Mouse (Mus musculus) limb, embryonic 10.5 days (tissue): ENCODE data around the gene Kat7. TPM values are rescaled to one million over a fixed set of nuclear protein-coding genes. Genes with fewer than 3 reads are reported as not detected.
A peak's percentile ranks its signal among the peaks of the same experiment; 100 is the strongest.

Experiments used
- DNase-seq: peaks from one replicate; pipeline ENCODE4 v3.0.0-alpha.2; 2017; ENCODE audit warnings: low spot score
- H3K27ac ChIP-seq: fragments of 300-500 bp; sonication (generic); 2 replicates; pipeline ENCODE4 v1.5.1; 2016; ENCODE audit warnings: mild to moderate bottlenecking
- H3K27me3 ChIP-seq: fragments of 300-500 bp; sonication (generic); 2 replicates; pipeline ENCODE4 v1.6.1; 2016; ENCODE audit warnings: low read depth, mild to moderate bottlenecking; ENCODE audit not compliant: poor library complexity, severe bottlenecking
- H3K36me3 ChIP-seq: fragments of 300-500 bp; sonication (generic); 2 replicates; pipeline ENCODE4 v1.6.1; 2016; ENCODE audit warnings: mild to moderate bottlenecking, moderate library complexity
- H3K4me1 ChIP-seq: fragments of 300-500 bp; sonication (generic); 2 replicates; pipeline ENCODE4 v1.6.1; 2016
- H3K4me3 ChIP-seq: fragments of 300-500 bp; sonication (generic); 2 replicates; pipeline ENCODE4 v1.5.1; 2016; ENCODE audit warnings: mild to moderate bottlenecking, moderate library complexity
- H3K9me3 ChIP-seq: fragments of 300-500 bp; sonication (generic); replicated peaks from 2 replicates; pipeline ENCODE4 v1.6.1; 2016; ENCODE audit warnings: mild to moderate bottlenecking
- WGBS: fragments of 180-500 bp; shearing (Covaris S2); methylation state at CpG from one replicate; pipeline ENCODE4 v1.1.7; 2016; 5-methylcytosine and 5-hydroxymethylcytosine counted together
- polyA plus RNA-seq: library from polyadenylated mRNA; unstranded; fragments of >200 nt; fragmentation: Nextera tagmentation; extraction: Ambion mirVana; gene quantifications from 2 replicates; pipeline ENCODE4 v1.2.1, GENCODE M21; 2016

Kat7 gene
- polyA plus RNA-seq, 1 experiment from 2014 or later, result 99.0 TPM

GRCm38 (mm10) chr11:95325832-95326231 is 15.8 kb upstream of the Kat7 start:
- Histone ChIP-seq H3K9me3 (no peaks in the 10 kb centered on the region), H3K36me3 (no peaks in the 10 kb centered on the region), H3K4me3 (no peak overlapping the region), H3K27me3 (no peaks in the 10 kb centered on the region), H3K27ac (no peak overlapping the region), H3K4me1 (no peaks in the 10 kb centered on the region)
- 93% methylated on average over 4 of the region's 4 CpGs for WGBS
- DNase-seq, result no peak

- H3K4me1 ChIP-seq, result no peaks in the 10 kb centered on the region
- WGBS, result 94% methylated on average over 10 of the region's 10 CpGs
Measured at GRCm38 (mm10) chr11:95324181-95324580, 14.1 kb upstream of the Kat7 start.

GRCm38 (mm10) chr11:95320010-95320409 is 10.0 kb upstream of the Kat7 start:
- DNase-seq, result no peak
- Histone ChIP-seq H3K27me3 (no peaks in the 10 kb centered on the region), H3K4me3 (no peak overlapping the region), H3K9me3 (no peaks in the 10 kb centered on the region), H3K27ac (no peak overlapping the region), H3K36me3 (no peaks in the 10 kb centered on the region), H3K4me1 (no peaks in the 10 kb centered on the region)
- WGBS, result 100% methylated on average over 1 of the region's 1 CpGs

More at GRCm38 (mm10) chr11:95324181-95324580, 14.1 kb upstream of the Kat7 start:
- Histone ChIP-seq H3K9me3 (no peaks in the 10 kb centered on the region), H3K27ac (no peak overlapping the region), H3K36me3 (no peaks in the 10 kb centered on the region), H3K4me3 (no peak overlapping the region), H3K27me3 (no peaks in the 10 kb centered on the region)
- no peak for DNase-seq

- no peaks in the 10 kb centered on the region for H3K9me3 ChIP-seq
- no peaks in the 10 kb centered on the region for H3K4me1 ChIP-seq
- H3K27ac ChIP-seq, result no peak overlapping the region
- no peak for DNase-seq
- no peaks in the 10 kb centered on the region for H3K27me3 ChIP-seq
- 68% methylated on average over 1 of the region's 1 CpGs for WGBS
- H3K36me3 ChIP-seq, result no peaks in the 10 kb centered on the region
- no peak overlapping the region for H3K4me3 ChIP-seq
Measured at GRCm38 (mm10) chr11:95319506-95319905, 9.5 kb upstream of the Kat7 start.

GRCm38 (mm10) chr11:95318116-95318515 is 8.1 kb upstream of the Kat7 start:
- no peaks in the 10 kb centered on the region for H3K4me1 ChIP-seq
- no peaks in the 10 kb centered on the region for H3K36me3 ChIP-seq
- H3K4me3 ChIP-seq, result no peak overlapping the region
- H3K27ac ChIP-seq, result no peak overlapping the region
- WGBS, result 84% methylated on average over 9 of the region's 9 CpGs
- H3K27me3 ChIP-seq, result no peaks in the 10 kb centered on the region
- DNase-seq, result no peak
- H3K9me3 ChIP-seq, result no peaks in the 10 kb centered on the region

- 80% methylated on average over 7 of the region's 7 CpGs for WGBS
Measured at GRCm38 (mm10) chr11:95315215-95315955, 5.3 kb upstream of the Kat7 start.

GRCm38 (mm10) chr11:95311425-95311807 is 1.4 kb upstream of the Kat7 start:
- Histone ChIP-seq H3K27ac (no peak overlapping the region), H3K4me3 (peak overlapping the region; percentile 90), H3K27me3 (no peaks in the 10 kb centered on the region), H3K36me3 (peaks cover 9% of the 10 kb centered on the region), H3K4me1 (peaks cover 16% of the 10 kb centered on the region), H3K9me3 (no peaks in the 10 kb centered on the region)
- no peak for DNase-seq
- WGBS, result 34% methylated on average over 5 of the region's 5 CpGs

More at GRCm38 (mm10) chr11:95315215-95315955, 5.3 kb upstream of the Kat7 start:
- Histone ChIP-seq H3K27ac (no peak overlapping the region), H3K27me3 (no peaks in the 10 kb centered on the region), H3K4me1 (peaks cover 10% of the 10 kb centered on the region), H3K36me3 (no peaks in the 10 kb centered on the region), H3K9me3 (no peaks in the 10 kb centered on the region), H3K4me3 (no peak overlapping the region)
- DNase-seq, result no peak

GRCm38 (mm10) chr11:95310648-95311424 is 790 bp upstream of the Kat7 start:
- WGBS, result 7% methylated on average over 17 of the region's 17 CpGs
- Histone ChIP-seq H3K27ac (peak overlapping the region; percentile 98), H3K4me3 (peak overlapping the region; percentile 90), H3K36me3 (peaks cover 15% of the 10 kb centered on the region), H3K4me1 (peaks cover 16% of the 10 kb centered on the region), H3K9me3 (no peaks in the 10 kb centered on the region), H3K27me3 (no peaks in the 10 kb centered on the region)
- no peak for DNase-seq

- peak; percentile 94 for DNase-seq
- H3K27ac ChIP-seq, result peak overlapping the region; percentile 98
- peaks cover 16% of the 10 kb centered on the region for H3K4me1 ChIP-seq
- H3K36me3 ChIP-seq, result peaks cover 27% of the 10 kb centered on the region
- peak overlapping the region; percentile 90 for H3K4me3 ChIP-seq
- H3K27me3 ChIP-seq, result no peaks in the 10 kb centered on the region
- no peaks in the 10 kb centered on the region for H3K9me3 ChIP-seq
- WGBS, result under 1% methylated on average over 37 of the region's 37 CpGs
Measured at GRCm38 (mm10) chr11:95309510-95310006, 488 bp downstream of the Kat7 start.

- Histone ChIP-seq H3K36me3 (peaks cover 48% of the 10 kb centered on the region), H3K27me3 (no peaks in the 10 kb centered on the region), H3K9me3 (no peaks in the 10 kb centered on the region), H3K27ac (no peak overlapping the region), H3K4me3 (no peak overlapping the region), H3K4me1 (peaks cover 16% of the 10 kb centered on the region)
- DNase-seq, result no peak
- WGBS, result 90% methylated on average over 8 of the region's 8 CpGs
Measured at GRCm38 (mm10) chr11:95307526-95307925, 2.5 kb downstream of the Kat7 start.

GRCm38 (mm10) chr11:95305600-95305999 is 4.4 kb downstream of the Kat7 start:
- Histone ChIP-seq H3K27ac (no peak overlapping the region), H3K9me3 (no peaks in the 10 kb centered on the region), H3K27me3 (no peaks in the 10 kb centered on the region), H3K4me1 (peaks cover 7% of the 10 kb centered on the region), H3K4me3 (no peak overlapping the region), H3K36me3 (peaks cover 67% of the 10 kb centered on the region)
- WGBS, result 89% methylated on average over 7 of the region's 7 CpGs
- no peak for DNase-seq

- Histone ChIP-seq H3K27ac (no peak overlapping the region), H3K4me1 (no peaks in the 10 kb centered on the region), H3K9me3 (no peaks in the 10 kb centered on the region), H3K36me3 (peaks cover 98% of the 10 kb centered on the region), H3K4me3 (no peak overlapping the region), H3K27me3 (no peaks in the 10 kb centered on the region)
- WGBS, result 95% methylated on average over 3 of the region's 3 CpGs
- no peak for DNase-seq
Measured at GRCm38 (mm10) chr11:95301772-95302171, 8.3 kb downstream of the Kat7 start.

GRCm38 (mm10) chr11:95299886-95300285 is 10.2 kb downstream of the Kat7 start:
- WGBS, result 94% methylated on average over 12 of the region's 12 CpGs
- Histone ChIP-seq H3K4me3 (no peak overlapping the region), H3K4me1 (no peaks in the 10 kb centered on the region), H3K27ac (no peak overlapping the region), H3K27me3 (no peaks in the 10 kb centered on the region), H3K36me3 (peaks cover 94% of the 10 kb centered on the region), H3K9me3 (no peaks in the 10 kb centered on the region)
- DNase-seq, result no peak
